Mouse (Mus musculus) c-Kit-positive CD71-positive TER-119-positive erythroid progenitor cells, embryonic 14.5 days (primary cell): ENCODE measurements around the gene Tcp10a.
"Not testable (repeated sequence)": the region's sequence is repeated elsewhere in the genome, so short reads cannot be mapped to it uniquely, and the experiment has no call there.

Experiments used
- DNase-seq: peaks from one replicate; pipeline ENCODE4 v3.0.0-alpha.2; 2013; ENCODE audit warnings: low spot score

The Tcp10a gene

GRCm38 (mm10) chr17:7324346-7324745 lies at the start of gene Tcp10a:
TSS of gene Tcp10a (plus strand) at chr17:7324646.
- not testable (repeated sequence) for DNase-seq

DNA sequence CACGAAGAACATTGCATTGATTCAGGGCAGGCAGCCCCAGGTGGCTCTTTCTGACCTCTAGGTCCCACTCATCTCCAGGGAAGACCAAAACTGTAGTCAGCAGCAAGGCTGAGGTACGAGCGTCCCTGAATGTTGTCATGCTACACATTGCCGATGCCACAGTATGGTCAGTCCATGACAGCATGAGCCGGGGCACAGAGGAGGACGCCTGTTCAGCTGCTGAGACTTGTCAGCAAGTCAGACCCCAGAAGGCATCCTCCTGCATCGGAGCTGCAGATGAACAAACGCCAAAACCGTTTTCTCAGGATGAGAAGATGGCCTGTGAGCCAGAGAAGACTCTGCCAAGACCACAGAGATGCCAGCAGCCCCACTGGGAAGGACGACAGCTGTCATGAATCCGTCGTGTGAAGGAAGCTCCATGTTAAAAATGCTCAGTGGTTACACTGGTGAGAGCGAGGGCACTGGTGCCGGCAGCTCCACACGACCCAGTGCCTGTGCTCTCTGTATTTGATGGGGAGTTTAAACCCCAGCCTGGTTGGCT lies 45.7 kb upstream of the Tcp10a start:
- no peak for DNase-seq

GRCm38 (mm10) chr17:7279251-7279650 lies 45.2 kb upstream of the Tcp10a start:
- no peak for DNase-seq

- DNase-seq = no peak
These were observed 40.0 kb upstream of the Tcp10a start for GRCm38 (mm10) chr17:7284297-7284910.

DNA sequence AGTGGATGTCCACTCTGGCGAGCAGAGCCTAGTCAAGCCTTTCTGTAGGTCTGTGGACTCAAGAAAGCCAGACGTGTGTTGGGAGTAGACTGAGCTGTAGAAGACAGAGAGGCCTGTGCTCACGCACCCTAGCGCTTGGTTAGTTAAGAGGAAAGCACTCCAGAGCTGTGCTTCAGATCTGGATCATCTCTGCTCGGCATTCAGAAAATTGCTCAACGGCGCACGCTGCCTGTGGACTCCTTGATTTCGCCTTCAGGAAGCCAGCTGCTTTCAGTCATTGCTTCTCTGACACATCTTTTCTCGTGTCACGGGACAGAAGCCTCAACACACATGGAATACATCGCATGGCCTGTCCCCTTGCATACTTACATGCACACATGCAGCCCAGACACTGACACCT lies 39.2 kb upstream of the Tcp10a start:
- no peak for DNase-seq

DNA sequence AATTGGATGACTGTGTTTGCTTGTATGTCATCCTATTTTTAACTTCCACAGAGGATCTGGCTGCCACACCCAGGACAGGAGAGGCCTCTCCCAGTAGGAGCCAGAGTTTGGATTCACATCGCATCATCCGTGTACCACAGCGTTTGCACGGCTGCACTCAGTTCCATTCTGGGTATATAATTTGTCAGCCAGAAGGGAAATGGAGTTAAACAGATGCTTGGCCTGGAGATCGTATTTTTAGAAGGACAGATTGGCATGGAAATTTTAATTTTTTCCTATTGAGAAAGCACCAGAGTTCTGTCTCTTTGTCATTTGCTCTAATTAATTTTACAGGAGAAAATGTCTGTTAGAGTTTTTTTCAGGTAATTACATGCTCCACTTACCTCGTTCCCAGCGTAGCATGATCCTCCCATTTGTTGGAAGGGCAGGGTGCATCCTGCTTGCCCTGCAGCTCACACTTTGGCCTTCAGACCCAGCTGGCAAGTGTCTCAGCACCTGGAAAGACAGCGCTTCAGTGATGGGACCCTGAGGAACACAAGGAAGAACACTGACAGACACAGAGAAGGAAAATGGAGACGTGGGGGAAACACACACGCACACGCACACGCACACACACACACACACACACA lies 37.9 kb upstream of the Tcp10a start:
- DNase-seq = no peak

- DNase-seq = no peak
These were observed 32.3 kb upstream of the Tcp10a start for GRCm38 (mm10) chr17:7292012-7292684.

- not testable (repeated sequence) for DNase-seq
These were observed 17.9 kb upstream of the Tcp10a start for GRCm38 (mm10) chr17:7306278-7307196.

GRCm38 (mm10) chr17:7315693-7316382 lies 8.6 kb upstream of the Tcp10a start:
- DNase-seq = not testable (repeated sequence)

- DNase-seq = not testable (repeated sequence)
These were observed 4.7 kb upstream of the Tcp10a start for GRCm38 (mm10) chr17:7319789-7320188.

- not testable (repeated sequence) for DNase-seq
These were observed 2.0 kb downstream of the Tcp10a start for GRCm38 (mm10) chr17:7326415-7326814.

DNA sequence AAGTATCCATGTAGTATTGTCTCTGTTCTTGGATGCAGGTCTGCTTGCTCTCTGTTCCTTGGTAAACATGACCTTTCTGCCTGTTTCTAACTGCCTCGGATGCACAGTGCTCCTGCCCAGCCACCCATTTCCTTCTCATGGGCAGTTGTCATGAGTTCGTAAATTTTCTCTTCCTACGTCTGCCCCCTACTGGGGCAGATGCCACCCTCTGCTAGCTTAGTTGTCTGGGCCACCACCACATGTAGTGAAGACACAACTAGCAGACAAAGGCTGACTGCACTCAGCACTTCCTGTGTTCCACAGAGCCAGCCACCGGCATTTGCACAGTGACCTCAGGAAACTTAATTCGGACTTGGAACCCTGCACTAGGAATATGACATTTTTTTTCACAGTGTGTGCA lies 8.3 kb downstream of the Tcp10a start:
- DNase-seq = not testable (repeated sequence)

DNA sequence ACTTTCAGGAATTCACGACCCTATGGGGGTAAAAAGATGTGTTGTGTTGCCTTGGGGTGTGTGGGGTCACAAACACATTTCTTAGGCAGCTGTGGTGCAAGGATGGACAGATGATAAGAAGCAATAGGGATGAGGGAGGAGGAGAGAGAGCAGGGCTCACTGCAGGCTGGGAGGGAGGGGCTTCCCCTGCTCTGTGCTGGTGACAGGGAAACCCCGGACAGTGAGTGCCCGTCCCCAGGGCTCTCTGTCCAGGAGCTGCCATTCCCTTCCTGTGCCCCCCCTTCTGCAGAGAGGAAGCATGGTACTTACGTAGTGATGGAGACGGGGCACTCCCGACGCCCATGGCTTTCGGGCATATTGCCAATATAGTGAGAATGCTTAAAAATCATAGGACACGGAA lies 12.9 kb downstream of the Tcp10a start:
- DNase-seq = not testable (repeated sequence)

- not testable (repeated sequence) for DNase-seq
These were observed 24.3 kb downstream of the Tcp10a start for GRCm38 (mm10) chr17:7348765-7349164.

DNA sequence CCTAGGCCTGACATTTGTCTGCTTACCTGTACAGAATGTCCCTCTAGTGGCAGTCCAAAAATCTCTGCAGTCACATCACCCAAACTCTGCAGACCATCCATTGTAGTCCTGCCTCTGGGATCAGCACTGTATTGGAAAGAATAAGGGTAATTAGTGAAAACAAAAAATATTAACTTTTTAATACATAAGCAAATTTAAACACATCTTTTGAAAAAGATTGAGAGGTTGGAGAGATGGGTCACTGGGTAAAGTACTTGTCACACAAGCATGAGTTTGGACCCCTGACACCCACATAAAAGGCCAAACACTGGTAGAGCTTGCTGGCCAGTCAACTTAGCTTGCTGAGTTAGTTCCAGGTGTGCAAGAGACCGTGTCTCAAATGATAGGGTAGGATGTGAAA lies 28.1 kb downstream of the Tcp10a start, which contains the start of gene Ttll2:
Ttll2 (minus strand) TSS at position 101 of the 400 bp plus-strand sequence.
- not testable (repeated sequence) for DNase-seq

DNA sequence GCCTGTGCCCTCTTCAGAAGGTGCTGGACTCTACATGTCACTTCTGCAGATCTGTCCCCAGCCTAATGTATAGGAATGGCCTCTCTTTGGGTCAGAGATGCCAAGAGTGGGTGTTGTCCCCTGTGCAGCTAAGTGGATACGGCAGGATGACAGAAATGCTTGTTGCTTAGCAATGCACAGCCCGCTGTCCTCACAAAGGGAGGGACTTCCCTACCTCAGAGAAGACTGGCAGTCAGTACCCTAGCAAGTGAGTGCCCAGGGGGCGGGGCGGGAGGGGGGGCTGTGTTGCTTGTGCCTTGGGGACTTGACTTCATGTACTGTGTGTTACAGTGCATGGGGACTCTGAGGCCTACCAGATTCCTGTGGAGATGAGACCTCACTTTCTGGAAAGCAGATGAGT lies 35.4 kb downstream of the Tcp10a start:
- not testable (repeated sequence) for DNase-seq

GRCm38 (mm10) chr17:7360749-7361465 lies 36.5 kb downstream of the Tcp10a start:
- DNase-seq = not testable (repeated sequence)

GRCm38 (mm10) chr17:7365615-7366014 lies 41.2 kb downstream of the Tcp10a start:
- not testable (repeated sequence) for DNase-seq

DNA sequence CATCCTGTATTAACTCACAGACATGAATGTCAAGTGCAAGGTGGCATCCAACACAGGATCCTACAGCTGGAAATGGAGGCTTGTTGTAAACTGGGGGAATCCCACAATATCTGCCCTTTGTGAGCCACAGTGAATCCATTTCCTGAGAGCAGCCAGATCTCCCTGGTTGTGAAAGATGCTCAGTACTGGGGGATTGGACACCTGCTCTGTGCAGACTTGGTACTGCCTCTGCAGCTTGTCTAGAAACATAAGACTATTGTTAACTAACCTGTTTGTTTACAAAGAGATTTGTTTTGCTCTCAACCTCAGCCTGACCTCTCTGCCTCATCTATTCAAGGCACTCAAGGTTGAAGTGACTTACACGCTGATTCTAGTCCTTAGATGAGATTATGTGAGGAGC lies 41.8 kb downstream of the Tcp10a start:
- not testable (repeated sequence) for DNase-seq

GRCm38 (mm10) chr17:7366676-7367374 lies 42.4 kb downstream of the Tcp10a start:
- DNase-seq = not testable (repeated sequence)
